Mouse (Mus musculus) lung, adult 10 weeks (tissue): ENCODE measurements around the gene Olfr1499. TPM values are rescaled to one million over a fixed set of nuclear protein-coding genes. Genes with fewer than 3 reads are reported as not detected.

Experiments used
- polyA plus RNA-seq: library from polyadenylated mRNA; stranded (reverse); fragments of 350-450 nt; fragmentation: Illumina TruSeq; extraction: RNeasy Lipid Tissue Mini Kit (QIAGEN cat#74804); gene quantifications from one replicate; pipeline ENCODE4 v1.2.3, GENCODE M21; 2014; ENCODE audit warnings: low read depth, low replicate concordance; ENCODE audit not compliant: insufficient read depth

Olfr1499 gene
- polyA plus RNA-seq = not detected

GRCm38 (mm10) chr19:13819347-13819746 lies at the start of gene Olfr1499:
Gene Olfr1499 (minus strand): TSS chr19:13819447.

GRCm38 (mm10) chr19:13861495-13861894 lies 42.2 kb upstream of the Olfr1499 start, which contains the start of gene Olfr1502:
Gene Olfr1502 (plus strand): TSS chr19:13861795.

DNA sequence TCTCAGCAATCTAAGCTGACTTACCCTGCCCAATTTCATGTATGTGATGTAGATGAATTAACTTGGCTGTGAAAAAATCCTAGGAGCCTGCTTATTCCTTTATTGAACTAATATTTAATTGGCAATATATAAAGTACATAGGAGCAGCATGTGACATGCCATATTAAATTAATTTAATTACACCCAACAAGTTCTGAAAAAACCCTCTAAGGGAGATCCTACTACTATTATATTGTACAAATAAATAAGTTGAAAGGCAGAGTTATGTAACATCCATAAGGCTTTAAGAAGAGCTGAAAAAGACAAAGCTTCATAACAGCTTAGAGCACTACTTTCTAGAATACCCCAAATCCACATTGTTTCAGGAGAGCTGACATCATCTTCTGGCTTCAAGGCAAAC lies 31.3 kb upstream of the Olfr1499 start, which contains the start of gene Olfr1501:
Gene Olfr1501 (minus strand): TSS at position 101 of the 400 bp plus-strand sequence.

DNA sequence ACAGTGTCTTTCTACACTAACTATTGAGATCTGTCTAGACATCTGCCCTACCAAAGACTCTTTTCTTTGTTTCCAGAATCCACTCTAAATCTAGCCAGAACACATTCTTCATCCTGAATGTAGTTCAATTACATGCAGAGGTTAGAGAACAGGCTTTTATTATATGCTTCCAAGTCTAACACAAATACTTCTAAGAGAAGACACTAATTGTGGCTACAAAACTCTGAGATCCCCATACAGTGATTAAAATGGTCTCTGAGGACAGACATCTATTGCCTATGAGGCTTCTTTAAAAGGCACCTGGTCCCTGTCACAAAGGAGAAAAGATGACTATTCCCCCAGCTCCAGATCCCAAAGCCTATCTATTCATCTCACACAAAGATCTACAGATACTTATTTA lies 11.1 kb upstream of the Olfr1499 start, which contains the start of gene Olfr1500:
Gene Olfr1500 (minus strand): TSS at position 101 of the 400 bp plus-strand sequence.

DNA sequence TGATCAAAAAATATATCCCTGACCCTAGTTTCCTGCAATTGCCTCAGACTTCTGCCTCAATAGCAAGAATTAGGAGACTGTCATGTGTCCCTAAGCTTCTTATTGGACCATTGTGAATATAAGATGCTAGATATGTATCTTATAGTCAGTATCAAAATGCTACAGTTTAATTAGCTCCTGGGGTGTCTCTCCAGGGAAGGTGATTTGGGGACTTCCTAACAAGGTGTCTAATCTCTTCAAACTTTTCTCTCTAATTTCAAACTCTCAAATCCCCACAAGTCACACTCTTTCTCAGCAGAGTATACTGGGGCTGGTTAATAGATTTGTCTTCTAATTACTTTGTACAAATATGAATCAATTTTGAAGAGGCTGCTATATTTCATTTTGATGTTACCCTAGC lies 21.1 kb downstream of the Olfr1499 start, which contains the start of gene Olfr1497:
Gene Olfr1497 (minus strand): TSS at position 101 of the 400 bp plus-strand sequence.

GRCm38 (mm10) chr19:13777578-13777977 lies 41.7 kb downstream of the Olfr1499 start, which contains the start of gene Olfr1496:
Gene Olfr1496 (plus strand): TSS chr19:13777878.

GRCm38 (mm10) chr19:13764306-13764705 lies 54.9 kb downstream of the Olfr1499 start, which contains the start of gene Olfr1495:
Gene Olfr1495 (plus strand): TSS chr19:13764606.

Other genes with a start within 250 kb of the Olfr1499 start
- gene Olfr1484, start 235.9 kb downstream of the Olfr1499 start, polyA plus RNA-seq = not detected
- gene Olfr1487, start 202.1 kb downstream of the Olfr1499 start, polyA plus RNA-seq = not detected
- not detected for gene Olfr1489, start 187.8 kb downstream of the Olfr1499 start, polyA plus RNA-seq
- gene Olfr1490, start 168.4 kb downstream of the Olfr1499 start, polyA plus RNA-seq = not detected
- gene Olfr1491, start 122.2 kb downstream of the Olfr1499 start, polyA plus RNA-seq = not detected
- gene Olfr1493-ps1, start 96.2 kb downstream of the Olfr1499 start, polyA plus RNA-seq = not detected
- gene Olfr1494, start 79.7 kb downstream of the Olfr1499 start, polyA plus RNA-seq = not detected
- gene Olfr1495, start 54.8 kb downstream of the Olfr1499 start, polyA plus RNA-seq = not detected
- gene Olfr1496, start 41.6 kb downstream of the Olfr1499 start, polyA plus RNA-seq = not detected
- gene Olfr1497, start 21.2 kb downstream of the Olfr1499 start, polyA plus RNA-seq = not detected
- gene Olfr1500, start 11.0 kb upstream of the Olfr1499 start, polyA plus RNA-seq = not detected
- not detected for gene Olfr1501, start 31.2 kb upstream of the Olfr1499 start, polyA plus RNA-seq
- gene Olfr1502, start 42.3 kb upstream of the Olfr1499 start, polyA plus RNA-seq = not detected
- gene Olfr1504, start 78.5 kb upstream of the Olfr1499 start, polyA plus RNA-seq = not detected
- gene Olfr1505, start 94.1 kb upstream of the Olfr1499 start, polyA plus RNA-seq = not detected